Mouse (Mus musculus) stomach, postnatal 0 days (tissue): ENCODE data around the gene Gdf2. TPM values are rescaled to one million over a fixed set of nuclear protein-coding genes. Genes with fewer than 3 reads are reported as not detected.

Source experiments
- ATAC-seq: fragments of 200-750 bp; cut with Nextera tagmentation; 2 replicates; pipeline ENCODE4 v1.8.0; 2017; ENCODE audit not compliant: low FRiP score, low TSS enrichment
- DNase-seq: peaks from one replicate; pipeline ENCODE4 v3.0.0-alpha.2; 2016; ENCODE audit warnings: low spot score
- H3K27ac ChIP-seq: fragments of 300-500 bp; sonication (generic); replicated peaks from 2 replicates; pipeline ENCODE4 v1.5.1; 2014; ENCODE audit warnings: mild to moderate bottlenecking, control low read depth
- H3K27me3 ChIP-seq: fragments of 300-500 bp; sonication (generic); 2 replicates; pipeline ENCODE4 v1.6.1; 2014; ENCODE audit warnings: low read length; ENCODE audit not compliant: control insufficient read depth, insufficient read depth
- H3K36me3 ChIP-seq: fragments of 300-500 bp; sonication (generic); 2 replicates; pipeline ENCODE4 v1.6.1; 2014; ENCODE audit warnings: low read length, mixed read lengths; ENCODE audit not compliant: control insufficient read depth, insufficient read depth
- H3K4me1 ChIP-seq: fragments of 300-500 bp; sonication (generic); replicated peaks from 2 replicates; pipeline ENCODE4 v1.6.1; 2014; ENCODE audit warnings: antibody characterized with exemption; ENCODE audit not compliant: control insufficient read depth, insufficient read depth
- H3K4me2 ChIP-seq: fragments of 300-500 bp; sonication (generic); replicated peaks from 2 replicates; pipeline ENCODE4 v1.6.1; 2014; ENCODE audit warnings: low read depth, mild to moderate bottlenecking, control low read depth, moderate library complexity
- H3K4me3 ChIP-seq: fragments of 300-500 bp; sonication (generic); 2 replicates; pipeline ENCODE4 v1.5.1; 2014; ENCODE audit warnings: low read depth, low read length, control low read depth
- H3K9ac ChIP-seq: fragments of 300-500 bp; sonication (generic); 2 replicates; pipeline ENCODE4 v1.6.1; 2014; ENCODE audit warnings: mild to moderate bottlenecking, low read length, control low read depth, mixed read lengths
- H3K9me3 ChIP-seq: fragments of 300-500 bp; sonication (generic); 2 replicates; pipeline ENCODE4 v1.6.1; 2016; ENCODE audit warnings: low read length; ENCODE audit not compliant: control insufficient read depth
- CTCF ChIP-seq: IDR thresholded peaks from 2 replicates; pipeline ENCODE4 v1.5.1; 2016; ENCODE audit warnings: antibody characterized with exemption, low read depth, mild to moderate bottlenecking, moderate library complexity
- EP300 ChIP-seq: optimal IDR thresholded peaks from 2 replicates; pipeline ENCODE3; 2016; ENCODE audit warnings: antibody characterized with exemption
- WGBS: fragments of 180-500 bp; shearing (Covaris S2); extraction: QIAGEN DNeasy Blood & Tissue Kit; methylation state at CpG from one replicate; pipeline ENCODE4 v1.1.7; 2014; 5-methylcytosine and 5-hydroxymethylcytosine counted together
- polyA plus RNA-seq: library from polyadenylated mRNA; unstranded; fragments of >200 nt; fragmentation: Nextera tagmentation; extraction: Ambion mirVana; gene quantifications from 2 replicates; pipeline ENCODE4 v1.2.1, GENCODE M21; 2015

The Gdf2 gene
- polyA plus RNA-seq, 1 experiment from 2014 or later: 0.02 TPM

DNA sequence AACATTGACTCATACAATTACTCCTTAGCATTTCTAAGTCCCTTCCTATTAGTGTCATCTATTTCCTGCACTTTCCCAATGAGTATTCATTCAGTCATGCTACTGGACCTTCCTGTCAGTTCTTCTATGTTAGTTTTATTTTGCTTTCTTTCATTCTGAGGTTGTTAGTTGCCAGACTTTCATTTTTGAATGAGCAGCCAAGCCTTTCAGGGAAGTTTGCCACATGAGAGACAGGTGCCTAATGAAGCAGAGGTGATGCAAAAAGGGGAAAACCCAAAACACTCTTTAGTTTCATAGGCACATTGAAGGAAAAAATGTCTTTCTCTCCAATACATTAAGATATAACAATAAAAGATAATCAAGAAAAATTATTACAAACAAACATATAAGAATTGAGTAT is 36.0 kb upstream of the Gdf2 start:
- Histone ChIP-seq H3K9ac (no peak overlapping the region), H3K4me2 (no peak overlapping the region), H3K4me3 (no peak overlapping the region), H3K27ac (no peak overlapping the region), H3K4me1 (no peaks in the 10 kb centered on the region), H3K9me3 (no peaks in the 10 kb centered on the region), H3K27me3 (no peaks in the 10 kb centered on the region), H3K36me3 (no peaks in the 10 kb centered on the region)
- ATAC-seq: no peak
- no peak for DNase-seq
- no peak for TF ChIP-seq EP300

DNA sequence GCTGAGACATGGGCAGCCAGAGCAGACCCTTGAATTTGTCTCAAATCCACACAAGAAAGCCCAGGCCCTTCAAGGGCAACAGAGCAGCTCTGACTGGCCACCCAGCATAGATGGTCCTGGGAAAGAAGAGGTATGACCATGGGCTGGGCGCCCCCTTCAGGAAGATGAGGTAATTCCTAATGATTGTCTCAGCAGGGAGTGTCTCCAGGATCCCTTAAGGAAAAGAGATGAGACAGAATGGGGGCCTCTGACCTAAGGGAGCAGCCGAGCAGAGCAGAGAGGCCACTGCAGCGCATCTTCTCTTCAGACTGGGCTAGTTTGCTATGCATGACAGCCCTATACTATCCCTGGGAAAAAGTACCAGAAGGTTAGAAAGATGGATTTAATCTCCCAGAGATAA is 27.1 kb upstream of the Gdf2 start:
- no peak overlapping the region for H3K27ac ChIP-seq
- H3K36me3 ChIP-seq: no peaks in the 10 kb centered on the region
- H3K4me3 ChIP-seq: no peak overlapping the region
- DNase-seq: peak; percentile 57
- H3K9ac ChIP-seq: no peak overlapping the region
- TF ChIP-seq CTCF (peak; percentile 76), EP300 (no peak)
- no peaks in the 10 kb centered on the region for H3K27me3 ChIP-seq
- ATAC-seq: no peak
- no peaks in the 10 kb centered on the region for H3K4me1 ChIP-seq
- H3K4me2 ChIP-seq: no peak overlapping the region
- 39% methylated on average over 3 of the region's 3 CpGs for WGBS
- H3K9me3 ChIP-seq: no peaks in the 10 kb centered on the region

DNA sequence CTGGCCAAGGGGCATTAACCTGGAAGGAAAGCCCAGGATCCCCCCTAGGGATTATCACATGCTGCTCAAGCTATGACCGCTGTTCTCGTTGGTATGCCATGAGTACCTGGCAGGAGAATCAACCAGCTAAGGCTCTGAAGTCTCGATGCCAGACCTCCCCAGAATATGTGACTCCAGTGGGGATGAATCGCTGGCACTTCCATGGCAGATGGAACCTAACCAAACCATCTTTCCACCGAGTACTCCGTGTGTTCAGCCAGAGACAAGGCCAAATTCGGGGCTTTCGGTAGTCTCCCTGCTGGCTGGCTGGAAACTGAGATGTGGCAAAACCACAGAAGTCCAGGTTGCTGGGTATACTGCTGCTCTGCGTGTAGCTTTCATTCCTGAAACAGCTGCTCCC is 26.6 kb upstream of the Gdf2 start:
- no peak overlapping the region for H3K27ac ChIP-seq
- no peak overlapping the region for H3K9ac ChIP-seq
- WGBS: 88% methylated on average over 9 of the region's 9 CpGs
- no peaks in the 10 kb centered on the region for H3K27me3 ChIP-seq
- no peak for TF ChIP-seq CTCF
- no peak for TF ChIP-seq EP300
- H3K9me3 ChIP-seq: no peaks in the 10 kb centered on the region
- H3K4me3 ChIP-seq: no peak overlapping the region
- DNase-seq (no peak), ATAC-seq (no peak)
- H3K36me3 ChIP-seq: no peaks in the 10 kb centered on the region
- H3K4me1 ChIP-seq: no peaks in the 10 kb centered on the region
- no peak overlapping the region for H3K4me2 ChIP-seq

DNA sequence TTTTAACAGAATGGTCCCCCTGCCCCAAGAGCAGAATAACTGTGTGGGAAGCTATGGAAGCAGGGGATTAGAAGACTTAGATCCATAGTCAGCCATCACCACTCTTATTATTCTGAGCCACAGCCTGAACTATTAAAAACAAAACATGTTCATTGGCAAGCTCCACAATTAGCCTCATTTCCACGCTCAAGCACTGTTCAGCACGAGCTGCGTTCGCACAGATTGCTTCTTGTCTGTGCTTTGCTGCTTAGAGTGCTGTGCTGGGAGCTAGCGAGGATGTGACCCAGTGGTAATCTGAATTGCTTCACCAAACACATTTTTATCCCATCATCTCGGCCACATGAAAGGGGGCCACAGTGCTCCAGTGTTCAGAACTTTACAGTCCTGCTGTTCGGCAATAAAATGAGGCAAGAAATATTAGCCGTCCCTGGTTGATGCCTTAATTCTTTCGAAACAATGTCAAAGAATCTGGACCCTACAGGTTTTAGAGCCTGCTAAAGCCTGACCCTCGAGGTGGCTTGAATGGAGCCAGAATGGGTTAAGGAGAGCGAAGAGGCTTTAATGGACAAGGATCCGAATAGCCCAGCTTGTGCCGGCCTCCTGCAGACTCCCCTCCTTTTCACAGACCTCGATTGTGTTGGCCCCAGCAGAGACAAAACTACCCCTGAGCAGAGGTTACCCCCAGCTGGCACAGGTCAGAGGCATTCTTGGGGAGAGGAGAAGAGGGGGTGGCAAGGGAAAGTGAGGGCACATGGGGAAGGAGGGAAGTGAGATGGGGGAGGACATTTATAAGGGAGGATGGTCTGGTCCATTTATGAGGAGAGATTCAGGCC is 19.9 kb upstream of the Gdf2 start:
- Histone ChIP-seq H3K27ac (no peak overlapping the region), H3K36me3 (no peaks in the 10 kb centered on the region), H3K4me1 (no peaks in the 10 kb centered on the region; the same call in 1 of the 2 replicates), H3K4me2 (no peak overlapping the region), H3K9ac (no peak overlapping the region), H3K4me3 (no peak overlapping the region), H3K9me3 (no peaks in the 10 kb centered on the region), H3K27me3 (peaks cover 2% of the 10 kb centered on the region; the same call in 1 of the 2 replicates)
- no peak for DNase-seq
- no peak for TF ChIP-seq CTCF
- no peak for TF ChIP-seq EP300
- 68% methylated on average over 14 of the region's 14 CpGs for WGBS
- ATAC-seq: no peak

DNA sequence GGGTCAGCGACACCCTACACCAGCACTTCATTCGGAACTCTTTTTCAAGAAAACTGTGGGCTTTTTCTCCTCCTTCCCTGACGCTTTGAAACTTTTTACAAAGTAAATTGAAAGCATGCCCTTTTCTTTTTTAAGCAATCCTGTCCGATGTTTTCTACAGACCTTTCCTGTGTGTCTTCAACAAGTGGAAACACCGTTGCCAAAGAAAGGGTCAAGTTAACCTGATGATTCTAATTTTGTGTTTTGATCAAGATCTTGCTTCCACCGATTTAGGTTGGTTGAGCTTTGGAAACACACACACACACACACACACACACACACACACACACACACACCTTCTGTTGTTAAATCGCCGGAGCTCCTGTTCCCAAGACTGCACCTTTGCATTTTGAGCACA is 18.1 kb upstream of the Gdf2 start:
- Histone ChIP-seq H3K27me3 (peaks cover 2% of the 10 kb centered on the region; the same call in 1 of the 2 replicates), H3K27ac (no peak overlapping the region), H3K4me1 (no peaks in the 10 kb centered on the region; the same call in 1 of the 2 replicates), H3K9ac (0 out of 2 replicates have a peak overlapping the region, but pooled peaks have one; percentile 41), H3K36me3 (no peaks in the 10 kb centered on the region), H3K4me2 (peak overlapping the region; percentile 86), H3K4me3 (peak overlapping the region; percentile 48), H3K9me3 (no peaks in the 10 kb centered on the region)
- ATAC-seq: no peak
- DNase-seq: no peak
- TF ChIP-seq CTCF: no peak
- WGBS: 30% methylated on average over 8 of the region's 8 CpGs
